Mouse (Mus musculus): Measurements from ENCODE around the gene Ubfd1. TPM values are rescaled to one million over a fixed set of nuclear protein-coding genes. Genes with fewer than 3 reads are reported as not detected.

The Ubfd1 gene
- polyA plus RNA-seq, 1 experiment, result 16.2 TPM

DNA sequence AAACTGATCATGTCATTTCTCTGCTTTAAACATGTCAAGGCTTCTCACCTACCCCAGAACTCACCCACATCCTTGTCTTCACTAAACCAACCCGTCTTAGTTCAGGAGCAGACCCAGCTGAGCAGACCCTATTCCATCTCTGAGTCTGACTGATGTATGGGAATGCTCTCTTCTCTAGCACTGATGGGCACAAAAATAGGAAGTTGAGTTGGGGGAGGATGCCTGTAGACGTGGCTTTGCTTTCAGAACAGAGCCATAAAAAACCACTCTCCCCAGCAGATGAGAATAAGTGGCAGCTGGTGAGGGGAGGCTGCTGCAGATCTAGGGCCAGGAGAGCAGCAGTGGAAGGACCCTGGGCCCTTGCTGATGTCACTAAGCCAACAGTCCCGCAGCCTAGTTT lies 33.6 kb upstream of the Ubfd1 start:
- TF ChIP-seq CTCF (IDR thresholded peaks at IDR 0.05; ENCODE audit: extremely low read depth, insufficient read depth, insufficient read length, insufficient replicate concordance) (no peak), POLR2A (IDR thresholded peaks at IDR 0.05; ENCODE audit: low read depth, low read length) (no peak)
- Histone ChIP-seq H3K4me3 (ENCODE audit: extremely low read depth, insufficient read depth, insufficient read length) (no peak overlapping the region), H3K4me1 (ENCODE audit: control insufficient read depth, insufficient read depth, insufficient read length) (no peaks in the 10 kb centered on the region), H3K27ac (ENCODE audit: insufficient read depth, low read length) (no peak overlapping the region), H3K36me3 (ENCODE audit: control insufficient read depth, insufficient read depth, low read length) (peaks cover 3% of the 10 kb centered on the region; the same call in 1 of the 2 replicates), H3K27me3 (ENCODE audit: control insufficient read depth, insufficient read depth, low read length) (no peaks in the 10 kb centered on the region)
- DNase-seq (ENCODE audit: low read depth in 1 of 2, low spot score in 2 of 2), result no peak
- 41% methylated on average over 3 of the region's 3 CpGs for WGBS

DNA sequence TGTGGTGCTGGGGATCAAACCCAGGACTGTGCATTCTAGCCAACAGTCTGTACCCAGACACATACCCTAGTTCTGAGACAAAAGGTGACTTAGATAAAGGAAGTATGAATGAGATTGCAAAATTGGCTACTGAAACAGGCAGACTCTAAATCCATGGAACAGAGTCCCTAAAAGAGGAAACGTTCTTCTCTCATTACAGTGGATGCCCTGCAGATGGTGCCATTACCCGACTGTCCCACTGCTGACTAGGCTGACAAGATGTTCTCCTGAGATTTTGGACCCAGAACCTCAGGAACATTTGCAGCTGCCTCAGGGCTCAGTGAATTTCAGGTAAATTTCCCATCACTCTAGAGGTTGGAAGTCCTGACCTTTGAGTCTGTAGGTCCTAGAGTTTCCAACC lies 32.6 kb upstream of the Ubfd1 start:
- peaks cover 7% of the 10 kb centered on the region for H3K36me3 ChIP-seq (ENCODE audit: control insufficient read depth, insufficient read depth, low read length)
- H3K27ac ChIP-seq (ENCODE audit: insufficient read depth, low read length), result no peak overlapping the region
- H3K4me1 ChIP-seq (ENCODE audit: control insufficient read depth, insufficient read depth, insufficient read length), result no peaks in the 10 kb centered on the region
- no peaks in the 10 kb centered on the region for H3K27me3 ChIP-seq (ENCODE audit: control insufficient read depth, insufficient read depth, low read length)
- H3K4me3 ChIP-seq (ENCODE audit: extremely low read depth, insufficient read depth, insufficient read length), result no peak overlapping the region
- DNase-seq (ENCODE audit: low read depth in 1 of 2, low spot score in 2 of 2), result no peak
- TF ChIP-seq CTCF (IDR thresholded peaks at IDR 0.05; ENCODE audit: extremely low read depth, insufficient read depth, insufficient read length, insufficient replicate concordance), result no peak
- TF ChIP-seq POLR2A (IDR thresholded peaks at IDR 0.05; ENCODE audit: low read depth, low read length), result no peak
- WGBS, result 14% methylated on average over 2 of the region's 2 CpGs

- Histone ChIP-seq H3K27me3 (ENCODE audit: control insufficient read depth, insufficient read depth, low read length) (no peaks in the 10 kb centered on the region), H3K27ac (ENCODE audit: insufficient read depth, low read length) (no peak overlapping the region), H3K4me3 (ENCODE audit: extremely low read depth, insufficient read depth, insufficient read length) (no peak overlapping the region), H3K36me3 (ENCODE audit: control insufficient read depth, insufficient read depth, low read length) (peaks cover 12% of the 10 kb centered on the region), H3K4me1 (ENCODE audit: control insufficient read depth, insufficient read depth, insufficient read length) (no peaks in the 10 kb centered on the region)
- TF ChIP-seq CTCF (IDR thresholded peaks at IDR 0.05; ENCODE audit: extremely low read depth, insufficient read depth, insufficient read length, insufficient replicate concordance), result no peak
- TF ChIP-seq POLR2A (IDR thresholded peaks at IDR 0.05; ENCODE audit: low read depth, low read length), result no peak
- 86% methylated on average over 8 of the region's 8 CpGs for WGBS
- no peak for DNase-seq (ENCODE audit: low read depth in 1 of 2, low spot score in 2 of 2)
These were observed 22.9 kb upstream of the Ubfd1 start for GRCm38 (mm10) chr7:122044106-122044505.

DNA sequence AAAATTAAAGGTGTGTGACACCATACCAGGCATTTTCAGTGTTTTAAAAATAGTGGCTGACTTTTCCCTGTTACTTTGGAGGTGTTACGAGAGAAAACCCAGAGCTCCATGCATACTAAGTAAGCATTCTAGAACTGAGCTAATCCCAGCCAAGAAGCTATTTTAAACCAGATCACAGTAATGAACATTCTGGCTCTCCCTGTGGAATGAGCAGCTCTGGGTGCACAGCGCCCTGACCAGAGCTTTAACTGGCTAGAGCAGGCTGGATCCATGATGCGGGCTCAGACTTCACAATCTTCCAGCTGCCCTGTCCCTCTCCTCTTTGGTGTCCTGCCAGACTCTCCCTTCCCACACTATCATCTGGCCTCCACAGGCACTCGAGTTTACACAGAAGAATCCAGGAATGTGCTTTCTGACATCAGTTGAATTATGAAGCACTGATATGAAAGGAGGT lies 21.8 kb upstream of the Ubfd1 start:
- Histone ChIP-seq H3K27ac (ENCODE audit: insufficient read depth, low read length) (no peak overlapping the region), H3K36me3 (ENCODE audit: control insufficient read depth, insufficient read depth, low read length) (peaks cover 12% of the 10 kb centered on the region), H3K4me3 (ENCODE audit: extremely low read depth, insufficient read depth, insufficient read length) (no peak overlapping the region), H3K4me1 (ENCODE audit: control insufficient read depth, insufficient read depth, insufficient read length) (no peaks in the 10 kb centered on the region), H3K27me3 (ENCODE audit: control insufficient read depth, insufficient read depth, low read length) (no peaks in the 10 kb centered on the region)
- 95% methylated on average over 4 of the region's 4 CpGs for WGBS
- no peak for DNase-seq (ENCODE audit: low read depth in 1 of 2, low spot score in 2 of 2)
- TF ChIP-seq POLR2A (IDR thresholded peaks at IDR 0.05; ENCODE audit: low read depth, low read length) (no peak), CTCF (IDR thresholded peaks at IDR 0.05; ENCODE audit: extremely low read depth, insufficient read depth, insufficient read length, insufficient replicate concordance) (no peak)

GRCm38 (mm10) chr7:122045711-122046110 lies 21.3 kb upstream of the Ubfd1 start:
- H3K36me3 ChIP-seq (ENCODE audit: control insufficient read depth, insufficient read depth, low read length), result peaks cover 11% of the 10 kb centered on the region
- no peak for DNase-seq (ENCODE audit: low read depth in 1 of 2, low spot score in 2 of 2)
- WGBS, result 93% methylated on average over 1 of the region's 1 CpGs

GRCm38 (mm10) chr7:122046813-122047212 lies 20.2 kb upstream of the Ubfd1 start:
- Histone ChIP-seq H3K27ac (ENCODE audit: insufficient read depth, low read length) (no peak overlapping the region), H3K36me3 (ENCODE audit: control insufficient read depth, insufficient read depth, low read length) (peaks cover 10% of the 10 kb centered on the region), H3K4me3 (ENCODE audit: extremely low read depth, insufficient read depth, insufficient read length) (no peak overlapping the region), H3K27me3 (ENCODE audit: control insufficient read depth, insufficient read depth, low read length) (no peaks in the 10 kb centered on the region), H3K4me1 (ENCODE audit: control insufficient read depth, insufficient read depth, insufficient read length) (no peaks in the 10 kb centered on the region)
- 61% methylated on average over 2 of the region's 2 CpGs for WGBS
- DNase-seq (ENCODE audit: low read depth in 1 of 2, low spot score in 2 of 2), result no peak
- no peak for TF ChIP-seq POLR2A (IDR thresholded peaks at IDR 0.05; ENCODE audit: low read depth, low read length)
- TF ChIP-seq CTCF (IDR thresholded peaks at IDR 0.05; ENCODE audit: extremely low read depth, insufficient read depth, insufficient read length, insufficient replicate concordance), result no peak

More at GRCm38 (mm10) chr7:122045711-122046110, 21.3 kb upstream of the Ubfd1 start:
- no peak for TF ChIP-seq POLR2A (IDR thresholded peaks at IDR 0.05; ENCODE audit: low read depth, low read length)
- no peak for TF ChIP-seq CTCF (IDR thresholded peaks at IDR 0.05; ENCODE audit: extremely low read depth, insufficient read depth, insufficient read length, insufficient replicate concordance)
- Histone ChIP-seq H3K4me1 (ENCODE audit: control insufficient read depth, insufficient read depth, insufficient read length) (no peaks in the 10 kb centered on the region), H3K27ac (ENCODE audit: insufficient read depth, low read length) (no peak overlapping the region), H3K27me3 (ENCODE audit: control insufficient read depth, insufficient read depth, low read length) (no peaks in the 10 kb centered on the region), H3K4me3 (ENCODE audit: extremely low read depth, insufficient read depth, insufficient read length) (no peak overlapping the region)

GRCm38 (mm10) chr7:122048191-122048590 lies 18.8 kb upstream of the Ubfd1 start:
- no peak overlapping the region for H3K27ac ChIP-seq (ENCODE audit: insufficient read depth, low read length)
- H3K4me3 ChIP-seq (ENCODE audit: extremely low read depth, insufficient read depth, insufficient read length), result no peak overlapping the region
- peaks cover 10% of the 10 kb centered on the region for H3K36me3 ChIP-seq (ENCODE audit: control insufficient read depth, insufficient read depth, low read length)
- DNase-seq (ENCODE audit: low read depth in 1 of 2, low spot score in 2 of 2), result no peak
- WGBS, result 97% methylated on average over 9 of the region's 9 CpGs
- no peaks in the 10 kb centered on the region for H3K27me3 ChIP-seq (ENCODE audit: control insufficient read depth, insufficient read depth, low read length)
- H3K4me1 ChIP-seq (ENCODE audit: control insufficient read depth, insufficient read depth, insufficient read length), result no peaks in the 10 kb centered on the region
- TF ChIP-seq CTCF (IDR thresholded peaks at IDR 0.05; ENCODE audit: extremely low read depth, insufficient read depth, insufficient read length, insufficient replicate concordance) (no peak), POLR2A (IDR thresholded peaks at IDR 0.05; ENCODE audit: low read depth, low read length) (no peak)

Measured in spleen, adult 2 months (tissue).